Mouse (Mus musculus): ENCODE results near the gene Slc6a6. TPM values are rescaled to one million over a fixed set of nuclear protein-coding genes. Genes with fewer than 3 reads are reported as not detected.

Gene Slc6a6
- total and polyA plus RNA-seq, 3 experiments, result 54.6 to 90.0 TPM; not detected in 1

- Histone ChIP-seq H3K4me1 (ENCODE audit: control insufficient read depth in 1 of 2, insufficient read depth in 2 of 2, low read length in 2 of 2) (no peaks in the 10 kb centered on the region), H3K4me3 (ENCODE audit: control insufficient read depth in 1 of 2, insufficient read depth in 1 of 2, low read depth in 2 of 2, low read length in 2 of 2) (no peak overlapping the region), H3K79me2 (ENCODE audit: control insufficient read depth, insufficient read depth, low read length, poor library complexity) (no peaks in the 10 kb centered on the region), H3K9me3 (replicated peaks; ENCODE audit: insufficient read depth, low read length) (no peaks in the 10 kb centered on the region), H3K36me3 (ENCODE audit: control insufficient read depth in 1 of 2, insufficient read depth in 2 of 2, low read length in 2 of 2) (no peaks in the 10 kb centered on the region), H3K27me3 (ENCODE audit: control insufficient read depth in 1 of 2, insufficient read depth in 2 of 2, low read length in 2 of 2) (peaks cover 0 to 5% of the 10 kb centered on the region in 2 experiments; a peak in 3 of 4 replicates), H3K9ac (ENCODE audit: control insufficient read depth, low read depth, low read length, poor library complexity, severe bottlenecking) (no peak overlapping the region), H3K27ac (ENCODE audit: control insufficient read depth, low read depth, low read length) (no peak overlapping the region)
- TF ChIP-seq TBP (IDR thresholded peaks at IDR 0.05; ENCODE audit: low read depth, low read length), result no peak
- no peak for TF ChIP-seq TCF12 (IDR thresholded peaks at IDR 0.05; ENCODE audit: low read depth, low read length)
- no peak for TF ChIP-seq UBTF (IDR thresholded peaks at IDR 0.05; ENCODE audit: borderline replicate concordance, insufficient read depth, low read depth, low read length)
- no peak for TF ChIP-seq RAD21 (IDR thresholded peaks at IDR 0.05; ENCODE audit: low read depth, low read length)
- TF ChIP-seq MAZ (IDR thresholded peaks at IDR 0.05; ENCODE audit: low read depth, low read length), result no peak
- TF ChIP-seq POLR2A (IDR thresholded peaks at IDR 0.05; ENCODE audit: control insufficient read depth in 1 of 2, insufficient read depth in 1 of 2, low read depth in 1 of 2, low read length in 2 of 2, poor library complexity in 1 of 2), result no peak
- no peak for TF ChIP-seq ZMIZ1 (IDR thresholded peaks at IDR 0.05; ENCODE audit: low read depth, low read length)
- TF ChIP-seq NELFE (IDR thresholded peaks at IDR 0.05; ENCODE audit: low read depth, low read length), result no peak
- TF ChIP-seq HCFC1 (IDR thresholded peaks at IDR 0.05; ENCODE audit: low read depth, low read length), result no peak
- TF ChIP-seq POLR2AphosphoS5 (IDR thresholded peaks at IDR 0.05; ENCODE audit: borderline replicate concordance, low read depth, low read length), result no peak
- no peak for TF ChIP-seq POLR2AphosphoS2 (IDR thresholded peaks at IDR 0.05; ENCODE audit: low read length)
- no peak for TF ChIP-seq JUND (IDR thresholded peaks at IDR 0.05; ENCODE audit: low read depth, low read length)
- no peak for TF ChIP-seq CHD2 (IDR thresholded peaks at IDR 0.05; ENCODE audit: low read length)
- TF ChIP-seq USF1 (IDR thresholded peaks at IDR 0.05; ENCODE audit: low read depth, low read length), result no peak
- no peak for DNase-seq (ENCODE audit: low read depth, low spot score)
Measured at GRCm38 (mm10) chr6:91652296-91652695, 31.6 kb upstream of the Slc6a6 start.

- no peaks in the 10 kb centered on the region for H3K79me2 ChIP-seq (ENCODE audit: control insufficient read depth, insufficient read depth, low read length, poor library complexity)
- no peak overlapping the region for H3K27ac ChIP-seq (ENCODE audit: control insufficient read depth, low read depth, low read length)
- H3K36me3 ChIP-seq (ENCODE audit: control insufficient read depth in 1 of 2, insufficient read depth in 2 of 2, low read length in 2 of 2), result no peaks in the 10 kb centered on the region
- H3K9me3 ChIP-seq (replicated peaks; ENCODE audit: insufficient read depth, low read length), result no peaks in the 10 kb centered on the region
- no peak overlapping the region for H3K4me3 ChIP-seq (ENCODE audit: control insufficient read depth in 1 of 2, insufficient read depth in 1 of 2, low read depth in 2 of 2, low read length in 2 of 2)
- peaks cover 0 to 5% of the 10 kb centered on the region in 2 experiments; a peak in 3 of 4 replicates for H3K27me3 ChIP-seq (ENCODE audit: control insufficient read depth in 1 of 2, insufficient read depth in 2 of 2, low read length in 2 of 2)
- no peak for DNase-seq (ENCODE audit: low read depth, low spot score)
- H3K9ac ChIP-seq (ENCODE audit: control insufficient read depth, low read depth, low read length, poor library complexity, severe bottlenecking), result no peak overlapping the region
- TF ChIP-seq EP300 (IDR thresholded peaks at IDR 0.05; ENCODE audit: low read depth in 1 of 2, low read length in 2 of 2), result no peak
- TF ChIP-seq ZKSCAN1 (IDR thresholded peaks at IDR 0.05; ENCODE audit: low read depth, low read length), result no peak
- no peak for TF ChIP-seq POLR2AphosphoS5 (IDR thresholded peaks at IDR 0.05; ENCODE audit: borderline replicate concordance, low read depth, low read length)
- TF ChIP-seq SMC3 (IDR thresholded peaks at IDR 0.05; ENCODE audit: low read depth, low read length), result no peak
- TF ChIP-seq ZMIZ1 (IDR thresholded peaks at IDR 0.05; ENCODE audit: low read depth, low read length), result no peak
- TF ChIP-seq NELFE (IDR thresholded peaks at IDR 0.05; ENCODE audit: low read depth, low read length), result no peak
- TF ChIP-seq GABPA (IDR thresholded peaks at IDR 0.05; ENCODE audit: low read depth, low read length), result no peak
- no peak for TF ChIP-seq MYC (IDR thresholded peaks at IDR 0.05; ENCODE audit: low read depth, low read length)
- no peak for TF ChIP-seq MAZ (IDR thresholded peaks at IDR 0.05; ENCODE audit: low read depth, low read length)
- TF ChIP-seq ZNF384 (IDR thresholded peaks at IDR 0.05; ENCODE audit: low read depth, low read length), result no peak
- no peaks in the 10 kb centered on the region for H3K4me1 ChIP-seq (ENCODE audit: control insufficient read depth in 1 of 2, insufficient read depth in 2 of 2, low read length in 2 of 2)
Measured at GRCm38 (mm10) chr6:91655244-91655643, 28.6 kb upstream of the Slc6a6 start.
